Mouse (Mus musculus): ENCODE measurements around the gene Pla2g3.

The Pla2g3 gene

DNA sequence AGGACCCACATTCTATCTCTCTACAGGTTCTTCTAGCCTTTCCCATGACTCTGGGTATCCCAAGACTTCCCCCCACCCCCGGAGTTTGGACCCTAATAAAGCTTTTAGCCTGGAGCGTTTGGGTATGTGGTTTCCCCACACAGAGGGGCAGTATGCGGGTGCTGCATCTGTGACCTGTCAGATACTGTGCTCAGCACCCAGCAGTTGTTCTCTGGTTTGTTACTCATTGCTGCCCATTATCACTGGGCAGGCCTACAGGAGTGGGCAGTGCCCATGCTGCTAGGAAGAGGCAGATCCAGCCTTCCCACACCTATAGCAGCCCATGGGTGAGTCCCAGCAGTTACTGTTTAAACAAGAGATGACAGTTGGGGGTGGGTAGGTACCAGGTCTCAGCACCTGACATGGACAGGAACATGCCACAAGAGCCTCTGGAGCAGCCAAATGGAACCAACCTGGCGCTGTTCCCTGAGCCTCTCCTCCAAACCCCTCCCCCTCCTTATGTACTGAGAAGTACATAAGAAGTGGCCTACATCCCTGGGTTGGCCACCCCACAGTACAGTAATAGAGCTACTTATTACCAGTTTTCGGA, 48.8 kb downstream of the Pla2g3 start:
- DNase-seq (ENCODE audit: low read depth, low spot score): no peak

DNA sequence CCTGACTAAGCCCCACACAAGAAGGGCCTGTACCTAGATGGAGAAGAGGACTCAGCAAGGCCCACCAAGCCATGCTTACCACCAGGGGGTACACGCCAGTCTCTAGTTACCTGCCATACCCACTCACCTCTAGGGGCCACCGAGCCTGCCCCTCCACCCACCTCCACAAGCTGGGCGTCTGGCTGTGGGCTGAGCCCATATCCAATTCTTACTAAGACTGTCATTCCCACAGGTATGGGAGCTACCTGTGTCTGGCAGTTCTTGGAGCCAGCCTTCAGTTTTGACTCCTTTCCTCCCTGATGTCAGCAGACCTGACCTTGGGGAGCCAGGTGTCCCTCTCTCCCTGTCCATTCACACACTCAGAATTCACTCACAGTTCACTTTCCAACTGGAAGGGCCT, 49.6 kb downstream of the Pla2g3 start:
- no peak for DNase-seq (ENCODE audit: low read depth, low spot score)

DNA sequence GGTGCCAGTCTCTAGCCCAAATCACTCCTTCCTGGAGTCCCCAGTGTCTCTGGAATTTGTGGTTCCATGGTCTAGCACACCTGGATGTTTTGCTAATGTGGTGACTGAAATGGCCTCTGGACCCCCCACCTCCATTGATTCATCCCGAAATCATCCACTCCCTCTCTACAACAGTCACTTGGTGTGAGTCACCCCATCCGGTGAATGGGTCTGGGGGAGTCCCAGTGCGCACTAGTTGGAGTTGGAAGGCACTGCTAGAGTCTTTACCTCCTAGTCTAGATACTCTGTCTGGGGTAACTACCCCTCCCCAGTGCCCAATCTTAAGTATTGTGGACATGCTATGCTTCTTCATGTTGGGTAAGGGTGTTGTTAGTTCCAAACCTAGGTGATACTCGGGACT, 50.3 kb downstream of the Pla2g3 start:
- DNase-seq (ENCODE audit: low read depth, low spot score): no peak

DNA sequence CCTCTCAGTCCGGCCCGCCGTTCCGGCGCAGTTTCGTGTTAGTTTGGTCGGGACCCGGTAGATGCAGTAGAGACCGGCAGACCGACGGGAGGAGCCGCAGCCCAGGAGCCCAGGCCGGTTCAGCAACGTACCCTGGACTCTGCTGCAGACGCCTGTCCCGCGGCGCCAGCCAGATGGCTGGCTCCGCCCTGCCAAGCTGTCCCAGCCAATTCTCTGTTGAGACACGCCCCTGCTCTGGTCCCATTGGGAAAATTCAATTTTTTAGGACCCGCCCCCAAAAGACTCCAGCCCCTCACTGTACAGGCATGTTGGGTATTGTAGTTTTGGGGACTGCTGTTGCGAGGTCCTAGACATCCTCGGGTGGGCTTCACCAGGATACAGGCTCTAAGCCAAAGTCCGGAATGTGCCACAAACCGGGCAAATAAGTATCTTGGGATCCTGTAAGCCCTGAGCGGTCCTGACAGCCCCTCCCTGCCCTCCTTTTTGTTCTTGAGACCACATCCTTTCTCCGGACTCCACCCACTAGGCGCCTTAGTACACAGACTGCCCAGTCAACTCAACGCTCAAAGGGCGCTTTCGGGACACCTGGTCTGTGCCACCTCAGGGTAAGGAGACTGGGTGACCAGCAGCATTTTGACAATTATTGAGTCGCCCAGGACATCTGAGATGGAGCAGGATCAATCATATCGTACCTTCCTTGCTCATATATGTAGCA, 51.2 kb downstream of the Pla2g3 start:
- peak; percentile 90 for DNase-seq (ENCODE audit: low read depth, low spot score)

DNA sequence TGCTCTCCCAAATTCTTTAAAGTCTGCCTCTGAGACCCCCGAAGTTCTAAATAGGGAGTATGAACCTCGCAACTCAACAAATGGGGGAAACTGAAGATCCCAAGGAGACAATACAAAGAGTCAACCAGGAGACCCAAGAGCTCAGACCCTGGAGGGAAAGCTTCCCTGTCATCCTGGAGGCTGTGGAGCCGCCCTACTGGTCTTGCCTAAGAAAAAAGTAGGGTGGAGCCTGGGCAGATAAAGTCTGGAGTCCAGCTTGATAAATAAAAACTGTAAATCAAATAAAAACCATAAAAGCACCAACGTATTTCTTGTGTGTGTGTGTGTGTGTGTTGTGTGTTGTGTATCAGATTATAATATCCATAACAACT, 51.7 kb downstream of the Pla2g3 start:
- no peak for DNase-seq (ENCODE audit: low read depth, low spot score)

DNA sequence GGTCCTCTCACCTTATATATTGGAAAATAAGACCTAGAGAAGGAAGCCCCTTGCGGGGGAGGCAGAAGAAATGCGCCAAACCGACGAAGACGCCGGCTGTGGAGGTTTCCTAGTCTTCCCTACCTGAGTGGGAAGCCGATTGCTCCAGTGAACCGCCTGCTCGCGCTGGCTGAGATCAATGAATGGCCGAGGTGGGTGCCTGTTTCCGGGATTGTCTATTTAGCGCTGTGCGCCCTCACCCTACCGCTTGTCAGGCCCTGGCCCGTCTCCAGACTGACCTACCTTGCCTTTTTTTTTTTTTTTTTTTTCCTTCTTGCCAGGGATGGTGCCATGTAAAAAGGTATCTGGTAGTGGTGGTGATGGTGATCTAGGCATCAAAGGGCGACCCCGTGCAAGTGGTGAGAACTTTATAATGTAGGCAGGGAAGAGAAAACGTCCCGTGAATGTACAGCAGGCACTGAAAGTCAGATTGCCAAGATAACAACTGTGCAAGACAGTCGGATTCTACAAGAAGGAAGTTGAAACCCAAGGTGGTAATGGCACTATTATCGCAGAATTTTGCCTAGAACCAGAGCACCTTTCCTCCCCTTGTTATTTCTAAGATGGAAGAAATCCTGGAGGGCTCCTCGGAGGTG, 52.5 kb downstream of the Pla2g3 start, which contains the start of gene Smtn:
TSS of gene Smtn (minus strand) at position 162 of the 635 bp plus-strand sequence.
- DNase-seq (ENCODE audit: low read depth, low spot score): no peak

DNA sequence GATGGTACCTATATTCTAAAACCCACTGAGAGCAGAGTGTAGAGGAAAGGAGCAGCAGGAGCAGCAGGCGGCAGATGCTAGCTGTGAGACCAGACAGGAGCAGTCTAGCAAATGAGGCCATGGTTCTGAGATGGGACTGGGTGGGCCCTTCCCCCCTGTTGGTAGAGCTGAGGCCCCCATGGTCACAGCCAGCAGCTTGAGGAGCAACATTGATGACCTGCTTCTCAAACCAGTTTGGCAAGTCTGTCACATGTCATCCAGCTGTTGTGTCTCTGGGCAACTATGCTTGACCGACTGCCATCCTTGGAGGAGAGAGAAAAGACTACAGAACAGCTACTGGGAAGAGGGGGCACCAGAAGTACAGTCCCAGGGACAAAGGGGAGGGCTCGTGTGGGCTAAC, 53.8 kb downstream of the Pla2g3 start:
- no peak for DNase-seq (ENCODE audit: low read depth, low spot score)

DNA sequence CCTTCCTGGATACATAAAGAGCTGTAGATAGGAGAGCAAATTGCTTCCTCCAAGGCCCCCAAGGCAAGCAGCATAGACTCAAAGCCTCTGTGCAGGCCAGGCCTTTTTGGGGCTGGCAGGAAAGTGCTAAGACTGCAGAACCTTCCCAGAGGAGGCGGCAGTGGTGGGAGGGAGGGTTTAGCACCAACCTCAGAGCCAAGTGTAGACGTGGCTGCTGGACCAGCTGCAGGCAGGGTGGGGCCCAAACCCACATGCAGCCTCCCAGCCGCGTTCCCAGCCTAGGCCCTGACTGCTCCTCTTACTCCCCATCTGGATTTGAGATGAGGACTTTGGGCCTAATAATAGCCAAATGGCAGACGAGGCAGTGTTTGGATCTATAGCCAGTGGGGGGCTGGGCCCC, 54.9 kb downstream of the Pla2g3 start:
- DNase-seq (ENCODE audit: low read depth, low spot score): peak; percentile 89

DNA sequence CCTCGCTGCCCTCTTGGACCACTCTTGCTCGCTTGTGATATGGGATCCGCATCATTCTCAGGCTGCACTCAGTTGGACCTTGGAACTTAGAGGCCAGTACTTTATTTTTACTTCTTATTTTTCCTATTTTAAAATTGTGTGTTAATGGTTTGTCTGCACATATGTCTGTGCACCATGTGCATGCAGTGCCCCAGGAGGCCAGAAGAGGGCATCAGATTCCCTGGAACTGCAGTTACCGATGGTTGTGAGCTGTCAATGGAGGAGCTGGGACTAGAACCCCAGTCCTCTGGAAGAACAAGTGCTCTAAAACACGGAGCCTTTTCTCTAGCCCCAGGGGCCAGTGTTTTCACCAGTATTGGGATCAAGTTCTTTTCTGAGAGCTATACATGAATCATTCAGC, 56.3 kb downstream of the Pla2g3 start:
- DNase-seq (ENCODE audit: low read depth, low spot score): no peak

DNA sequence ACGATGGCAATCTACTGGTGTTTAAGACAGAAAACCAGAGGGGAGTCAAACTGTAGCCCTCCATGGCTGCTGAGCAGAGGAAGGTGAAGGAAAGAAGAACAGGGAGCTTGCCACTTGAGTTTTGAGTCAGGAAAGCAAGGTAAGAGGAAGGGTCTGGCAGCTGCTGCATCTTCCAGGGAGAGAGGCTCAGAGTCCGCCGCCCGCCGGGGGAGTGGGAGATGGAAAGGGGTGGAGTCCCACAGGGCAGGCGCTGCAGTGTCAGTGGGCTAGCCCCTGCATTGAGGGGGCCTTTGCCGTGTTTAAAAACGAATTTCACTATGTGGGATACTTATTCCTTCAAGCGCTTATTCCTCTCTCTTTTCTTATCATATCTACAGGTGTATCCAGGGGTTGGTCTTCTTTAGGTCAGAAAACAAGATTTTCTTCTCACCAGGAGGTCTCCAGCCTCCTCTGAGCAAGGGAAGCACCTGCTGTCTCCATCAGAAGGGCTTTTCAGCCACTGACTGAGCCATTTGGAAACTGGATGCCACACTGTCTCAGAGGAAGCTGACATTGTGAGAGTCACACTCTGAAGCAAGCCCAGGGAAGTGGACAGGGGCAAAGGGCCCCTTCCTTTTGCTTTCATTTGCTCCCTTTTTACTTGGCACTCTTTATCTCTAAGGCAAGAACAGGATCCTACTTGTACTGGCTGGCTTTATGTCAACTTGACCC, 57.6 kb downstream of the Pla2g3 start:
- no peak for DNase-seq (ENCODE audit: low read depth, low spot score)

DNA sequence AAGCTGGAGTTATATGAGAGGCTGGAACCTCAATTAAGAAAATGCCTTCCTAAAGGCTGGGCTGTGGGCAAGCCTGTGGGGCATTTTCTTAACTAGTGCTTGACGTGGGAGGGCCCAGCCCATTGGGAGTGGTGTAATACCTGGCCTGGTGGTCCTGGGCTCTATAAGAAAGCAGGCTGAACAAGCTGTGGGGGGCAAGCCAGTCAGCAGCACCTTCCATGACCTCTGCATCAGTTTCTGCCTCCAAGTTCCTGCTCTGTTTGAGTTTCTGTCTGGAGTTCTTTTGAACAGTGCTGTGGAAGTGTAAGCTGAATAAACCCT, 58.1 kb downstream of the Pla2g3 start:
- no peak for DNase-seq (ENCODE audit: low read depth, low spot score)

DNA sequence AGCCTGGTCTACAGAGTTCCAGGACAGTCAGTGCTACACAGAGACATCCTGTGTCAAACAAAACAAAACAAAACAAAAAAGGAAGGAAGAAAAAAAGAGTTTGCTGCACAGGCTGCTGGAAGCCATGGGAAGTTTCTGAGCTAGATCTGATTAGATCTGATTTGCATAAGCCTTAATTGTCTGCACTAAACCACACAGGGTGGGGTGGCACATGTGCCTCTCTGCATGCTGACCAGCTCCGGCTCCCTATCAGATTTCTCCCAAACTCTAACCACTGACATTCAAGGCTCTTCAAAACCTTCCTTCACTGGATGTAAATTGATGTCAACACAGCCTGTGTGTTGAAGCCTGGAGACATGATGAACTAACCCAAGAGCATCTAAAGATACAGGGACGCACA, 59.0 kb downstream of the Pla2g3 start:
- no peak for DNase-seq (ENCODE audit: low read depth, low spot score)

DNA sequence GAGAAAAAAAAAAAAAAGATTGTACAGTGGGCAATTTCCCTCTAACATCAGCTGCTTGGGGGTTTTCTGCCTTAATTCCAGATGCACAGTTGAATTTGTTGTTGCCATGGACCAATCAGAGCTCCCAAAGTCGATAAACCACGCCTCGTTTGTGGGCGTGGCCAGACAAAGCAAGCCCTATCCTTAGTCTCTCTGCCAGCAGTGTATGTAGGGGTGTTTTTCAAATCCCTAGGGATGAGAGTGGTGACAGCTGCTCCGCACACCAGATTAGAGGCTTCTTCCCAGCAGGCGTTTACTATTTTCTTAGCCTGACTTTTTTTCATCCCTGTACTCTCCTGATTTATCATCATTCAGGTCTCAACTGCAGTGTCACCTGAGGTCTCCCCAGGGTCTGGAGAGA, 59.9 kb downstream of the Pla2g3 start:
- DNase-seq (ENCODE audit: low read depth, low spot score): no peak

DNA sequence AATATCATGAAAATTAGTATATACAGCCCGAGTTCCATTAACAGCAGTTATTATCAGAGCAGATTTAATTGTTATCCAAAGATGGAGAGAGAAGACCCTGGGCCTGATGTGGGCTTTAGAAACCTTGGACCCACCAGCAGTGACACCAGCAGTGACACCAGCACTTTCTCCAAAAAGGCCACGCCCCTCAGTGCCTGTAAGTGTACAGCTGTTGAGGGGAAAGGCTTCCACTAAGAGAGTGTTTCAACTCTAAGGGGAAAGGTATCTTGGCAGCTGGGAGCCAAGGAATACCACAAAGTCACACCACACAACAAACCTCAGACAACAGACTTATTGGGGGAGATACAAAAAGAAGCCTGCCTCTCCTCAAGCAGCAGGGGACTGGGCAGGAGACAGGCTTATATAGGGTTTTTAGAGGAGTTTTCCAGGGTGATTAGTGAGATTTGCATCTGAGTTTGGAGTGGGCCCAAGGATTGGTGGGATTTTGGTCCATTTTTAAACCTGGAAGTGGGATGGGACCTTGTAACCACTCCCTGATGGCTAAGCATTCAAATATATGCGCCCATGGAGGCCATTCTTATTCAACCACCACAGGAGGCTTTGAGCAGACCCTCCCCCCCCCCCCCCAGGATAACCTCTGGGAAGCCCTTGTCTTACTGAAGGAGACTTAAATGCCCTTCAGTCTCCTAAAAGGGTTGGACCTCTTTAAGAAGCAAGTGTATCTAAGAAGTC, 60.6 kb downstream of the Pla2g3 start:
- no peak for DNase-seq (ENCODE audit: low read depth, low spot score)
